In genomic region chr13:41402441-41403003, GRCm38 (mm10) we compare ENCODE assay signal across 11 mouse cellular contexts.
A peak's percentile ranks its signal among the peaks of the same experiment; 100 is the strongest.
DNase-seq lines count a peak whose midpoint lies in the region; ATAC-seq and TF ChIP-seq lines count a peak whose summit lies in the region.
"Had no signal": no experiment of that assay in that cellular context is flagged by ENCODE, and none has a peak within 500 bp of the region (broad histone marks: within the 10 kb centered on the region; RNA-seq: fewer than 3 reads in every experiment).

No protein-coding gene starts in this region.

- TF ChIP-seq POLR2A in kidney, adult 2 months (IDR thresholded peaks at IDR 0.05; ENCODE audit: low read depth, low read length): no peak

- no peak overlapping the region for H3K4me3 ChIP-seq in kidney, adult 2 months (ENCODE audit: insufficient read depth, low read depth, low read length)
- no peak overlapping the region for H3K4me3 ChIP-seq in stomach, embryonic 15.5 days (replicated peaks)
- H3K4me3 ChIP-seq in stomach, postnatal 0 days (ENCODE audit: low read depth, low read length): no peak overlapping the region
- H3K4me3 ChIP-seq in forebrain, postnatal 0 days (ENCODE audit: low read depth, low read length): no peak overlapping the region
- H3K4me3 ChIP-seq: embryonic facial prominence, embryonic 15.5 days; limb, embryonic 15.5 days had no signal

- peak overlapping the region; percentile 36; the same call in 1 of the 2 replicates for H3K27ac ChIP-seq in kidney, adult 2 months (ENCODE audit: insufficient read depth, low read depth, low read length)
- 0 out of 2 replicates have a peak overlapping the region, but pooled peaks have one; percentile 11 for H3K27ac ChIP-seq in stomach, embryonic 15.5 days
- H3K27ac ChIP-seq in stomach, postnatal 0 days (replicated peaks): no peak overlapping the region
- no peak overlapping the region for H3K27ac ChIP-seq in forebrain, postnatal 0 days (ENCODE audit: low read depth, low read length)
- H3K27ac ChIP-seq: embryonic facial prominence, embryonic 15.5 days; limb, embryonic 15.5 days; macrophage had no signal

- no peaks in the 10 kb centered on the region for H3K27me3 ChIP-seq in kidney, adult 2 months (replicated peaks; ENCODE audit: control insufficient read depth, insufficient read depth, low read length)
- no peaks in the 10 kb centered on the region for H3K27me3 ChIP-seq in stomach, embryonic 15.5 days (replicated peaks)
- H3K27me3 ChIP-seq in stomach, postnatal 0 days (ENCODE audit: control insufficient read depth, insufficient read depth, low read length): no peaks in the 10 kb centered on the region
- H3K27me3 ChIP-seq in forebrain, postnatal 0 days (ENCODE audit: insufficient read depth, low read length): no peaks in the 10 kb centered on the region
- H3K27me3 ChIP-seq: embryonic facial prominence, embryonic 15.5 days; limb, embryonic 15.5 days had no signal

- WGBS in kidney, adult 2 months: 30% methylated on average over 6 of the region's 6 CpGs
- 45% methylated on average over 6 of the region's 6 CpGs for WGBS in stomach, embryonic 15.5 days
- WGBS in stomach, postnatal 0 days: 51% methylated on average over 6 of the region's 6 CpGs
- WGBS in forebrain, postnatal 0 days: 50% methylated on average over 6 of the region's 6 CpGs

- peaks cover 5% of the 10 kb centered on the region for H3K4me1 ChIP-seq in kidney, adult 2 months (ENCODE audit: control insufficient read depth, insufficient read depth, low read length)
- peaks cover 6% of the 10 kb centered on the region; the same call in 1 of the 2 replicates for H3K4me1 ChIP-seq in stomach, embryonic 15.5 days
- no peaks in the 10 kb centered on the region for H3K4me1 ChIP-seq in stomach, postnatal 0 days (replicated peaks; ENCODE audit: control insufficient read depth, insufficient read depth)
- no peaks in the 10 kb centered on the region for H3K4me1 ChIP-seq in forebrain, postnatal 0 days (ENCODE audit: insufficient read depth)
- H3K4me1 ChIP-seq: embryonic facial prominence, embryonic 15.5 days; limb, embryonic 15.5 days had no signal

- H3K9me3 ChIP-seq in stomach, embryonic 15.5 days: no peaks in the 10 kb centered on the region
- no peaks in the 10 kb centered on the region for H3K9me3 ChIP-seq in stomach, postnatal 0 days (ENCODE audit: control insufficient read depth, low read length)
- H3K9me3 ChIP-seq in forebrain, postnatal 0 days (ENCODE audit: low read length): no peaks in the 10 kb centered on the region
- H3K9me3 ChIP-seq: embryonic facial prominence, embryonic 15.5 days; limb, embryonic 15.5 days had no signal

- H3K4me2 ChIP-seq in stomach, embryonic 15.5 days: no peak overlapping the region
- no peak overlapping the region for H3K4me2 ChIP-seq in stomach, postnatal 0 days (replicated peaks; ENCODE audit: low read depth)
- no peak overlapping the region for H3K4me2 ChIP-seq in forebrain, postnatal 0 days (ENCODE audit: low read depth)
- H3K4me2 ChIP-seq: embryonic facial prominence, embryonic 15.5 days; limb, embryonic 15.5 days had no signal

- TF ChIP-seq CTCF in kidney, adult 2 months (conservative IDR thresholded peaks at IDR 0.05; ENCODE audit: insufficient read depth, insufficient read length, low read depth, low read length): no peak
- no peak for TF ChIP-seq CTCF in stomach, postnatal 0 days (IDR thresholded peaks at IDR 0.05; ENCODE audit: low read depth)
- TF ChIP-seq CTCF in forebrain, postnatal 0 days (IDR thresholded peaks at IDR 0.05; ENCODE audit: low read depth): no peak

- no peak for ATAC-seq in stomach, embryonic 15.5 days (ENCODE audit: insufficient read depth, low FRiP score, low read depth)
- no peak for ATAC-seq in stomach, postnatal 0 days (ENCODE audit: low FRiP score, low TSS enrichment)
- ATAC-seq in forebrain, postnatal 0 days: no peak

- no peak overlapping the region for H3K9ac ChIP-seq in stomach, embryonic 15.5 days
- H3K9ac ChIP-seq in stomach, postnatal 0 days (ENCODE audit: low read length): no peak overlapping the region
- no peak overlapping the region for H3K9ac ChIP-seq in forebrain, postnatal 0 days
- H3K9ac ChIP-seq: embryonic facial prominence, embryonic 15.5 days; limb, embryonic 15.5 days had no signal

- DNase-seq in kidney, adult 2 months: peak; percentile 51
- DNase-seq in kidney, postnatal 10 days: no peak
- DNase-seq in stomach, postnatal 0 days (ENCODE audit: low spot score): no peak
- peak; percentile 21 for DNase-seq in kidney, postnatal 14 days
- DNase-seq in layer of hippocampus, adult 11-12 months (ENCODE audit: low spot score): no peak
- no peak for DNase-seq in forebrain, postnatal 0 days
- DNase-seq: cerebellum, postnatal 14 days had no signal

- no peaks in the 10 kb centered on the region for H3K36me3 ChIP-seq in kidney, adult 2 months (ENCODE audit: control insufficient read depth, insufficient read depth, low read length)
- H3K36me3 ChIP-seq in stomach, embryonic 15.5 days: no peaks in the 10 kb centered on the region
- H3K36me3 ChIP-seq in stomach, postnatal 0 days (ENCODE audit: control insufficient read depth, insufficient read depth, low read length): no peaks in the 10 kb centered on the region
- no peaks in the 10 kb centered on the region for H3K36me3 ChIP-seq in forebrain, postnatal 0 days (ENCODE audit: insufficient read depth)
- H3K36me3 ChIP-seq: embryonic facial prominence, embryonic 15.5 days; limb, embryonic 15.5 days had no signal

- TF ChIP-seq EP300 in stomach, postnatal 0 days (optimal IDR thresholded peaks at IDR 0.05): no peak

Comparison
In these comparisons a context has a peak if more than half of its experiments do, and no peak if none do; other contexts are left out.
1. DNase-seq: peak in kidney, adult 2 months (single experiment) and kidney, postnatal 14 days (single experiment); none in kidney, postnatal 10 days (single experiment), stomach, postnatal 0 days (single experiment), layer of hippocampus, adult 11-12 months (single experiment) and forebrain, postnatal 0 days (single experiment).
2. H3K27ac ChIP-seq: peak in kidney, adult 2 months (single experiment) and stomach, embryonic 15.5 days (single experiment); none in stomach, postnatal 0 days (single experiment) and forebrain, postnatal 0 days (single experiment).